Mouse (Mus musculus): Measurements from ENCODE around the gene Fasn.

GRCm38 (mm10) chr11:120844329-120844728 is 20.0 kb upstream of the Fasn start:
- TF ChIP-seq CTCF (IDR thresholded peaks at IDR 0.05; ENCODE audit: control insufficient read depth, insufficient read depth, low read length) (no peak), POLR2A (IDR thresholded peaks at IDR 0.05; ENCODE audit: borderline replicate concordance, control insufficient read depth, low read depth, low read length) (no peak)

Measured in bone marrow, adult 2 months (tissue).